Mouse (Mus musculus): Measurements from ENCODE around the gene Vps13d. TPM values are rescaled to one million over a fixed set of nuclear protein-coding genes. Genes with fewer than 3 reads are reported as not detected.

The Vps13d gene
- polyA plus RNA-seq, 1 experiment from 2014 or later = 11.4 TPM

DNA sequence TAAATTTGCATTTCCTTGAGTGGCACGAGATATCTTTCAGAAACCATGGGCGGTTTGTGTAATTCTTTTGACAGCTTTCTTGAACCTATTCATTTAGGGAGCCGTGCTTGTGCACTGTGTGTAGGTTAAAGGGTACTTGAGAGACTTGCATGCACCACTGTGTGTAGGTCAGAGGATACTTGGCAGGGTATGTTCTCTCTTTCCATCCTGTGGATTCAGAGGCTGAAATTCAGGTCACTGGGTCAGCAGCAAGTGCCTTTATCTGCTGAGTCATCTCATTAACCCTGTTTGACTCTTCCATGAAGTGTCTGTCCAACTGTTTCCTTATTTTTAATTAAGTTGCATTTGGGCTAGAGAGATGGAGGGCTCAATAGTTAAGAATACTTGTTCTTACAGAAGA lies 233.1 kb downstream of the Vps13d start:
- no peak overlapping the region for H3K9ac ChIP-seq (ENCODE audit: low read depth, low read length)
- H3K27me3 ChIP-seq (replicated peaks; ENCODE audit: control insufficient read depth, insufficient read depth, low read length) = no peaks in the 10 kb centered on the region
- H3K4me3 ChIP-seq (ENCODE audit: low read length) = no peak overlapping the region
- no peak overlapping the region for H3K27ac ChIP-seq (ENCODE audit: low read depth, low read length)
- no peak for ATAC-seq
- no peaks in the 10 kb centered on the region for H3K9me3 ChIP-seq (ENCODE audit: control insufficient read depth, low read length)
- H3K4me1 ChIP-seq (ENCODE audit: control insufficient read depth, insufficient read depth, low read depth, low read length) = no peaks in the 10 kb centered on the region
- WGBS = 72% methylated on average over 3 of the region's 3 CpGs
- no peak overlapping the region for H3K4me2 ChIP-seq (ENCODE audit: low read length)
- no peaks in the 10 kb centered on the region for H3K36me3 ChIP-seq (ENCODE audit: control insufficient read depth, insufficient read depth, low read length)

DNA sequence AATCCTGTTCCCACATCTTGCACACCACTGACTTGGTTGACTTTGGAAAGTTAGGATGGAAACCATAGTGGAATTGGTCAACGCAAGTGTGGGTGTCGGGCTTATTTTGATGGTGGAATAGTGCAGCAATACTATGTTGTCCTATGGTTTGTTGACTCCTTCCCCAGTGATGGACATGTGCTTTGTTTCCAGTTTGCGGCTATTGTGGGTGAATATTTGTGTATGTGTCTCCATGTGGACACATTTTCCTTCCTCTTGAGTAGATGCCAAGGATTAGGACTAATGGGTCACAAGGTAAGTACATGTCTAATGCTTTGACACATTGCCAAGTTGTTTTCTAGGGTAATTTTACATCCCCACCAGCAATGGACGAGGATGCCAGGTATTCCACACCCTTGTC lies 233.6 kb downstream of the Vps13d start:
- WGBS = 86% methylated on average over 4 of the region's 4 CpGs
- Histone ChIP-seq H3K4me2 (ENCODE audit: low read length) (no peak overlapping the region), H3K9ac (ENCODE audit: low read depth, low read length) (no peak overlapping the region), H3K4me1 (ENCODE audit: control insufficient read depth, insufficient read depth, low read depth, low read length) (no peaks in the 10 kb centered on the region), H3K36me3 (ENCODE audit: control insufficient read depth, insufficient read depth, low read length) (no peaks in the 10 kb centered on the region), H3K27ac (ENCODE audit: low read depth, low read length) (no peak overlapping the region), H3K4me3 (ENCODE audit: low read length) (no peak overlapping the region), H3K27me3 (replicated peaks; ENCODE audit: control insufficient read depth, insufficient read depth, low read length) (no peaks in the 10 kb centered on the region), H3K9me3 (ENCODE audit: control insufficient read depth, low read length) (no peaks in the 10 kb centered on the region)
- ATAC-seq = no peak

DNA sequence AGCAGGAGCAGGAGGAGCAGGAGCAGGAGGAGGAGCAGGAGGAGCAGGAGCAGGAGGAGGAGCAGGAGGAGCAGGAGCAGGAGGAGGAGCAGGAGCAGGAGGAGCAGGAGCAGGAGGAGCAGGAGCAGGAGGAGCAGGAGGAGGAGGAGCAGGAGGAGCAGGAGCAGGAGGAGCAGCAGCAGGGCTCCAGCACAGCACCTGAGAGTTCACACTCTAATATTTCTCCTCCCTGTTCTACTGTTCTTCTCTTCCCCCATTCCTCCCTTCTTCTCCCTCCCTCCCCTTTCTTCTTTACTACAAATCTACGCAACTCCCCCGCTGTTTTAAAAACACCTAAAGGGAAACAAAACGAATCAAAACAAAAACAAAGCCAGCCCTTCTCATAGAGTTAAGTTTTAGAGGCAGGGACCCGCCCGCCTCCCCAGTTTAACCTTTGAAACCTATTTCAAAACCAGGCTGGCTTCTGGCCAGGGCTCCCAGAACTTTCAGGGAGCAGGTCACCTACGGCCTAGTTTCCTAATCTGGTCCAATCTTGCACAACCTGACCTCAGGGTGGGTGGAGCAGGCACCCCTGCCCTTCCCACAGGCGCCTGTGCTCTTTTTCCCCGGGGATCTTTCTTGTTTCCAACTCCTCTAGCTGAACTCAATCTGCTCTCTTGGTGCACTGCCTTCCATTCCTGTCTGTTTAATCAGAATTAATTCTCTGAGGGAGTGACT lies 234.5 kb downstream of the Vps13d start:
- Histone ChIP-seq H3K9ac (ENCODE audit: low read depth, low read length) (no peak overlapping the region), H3K27ac (ENCODE audit: low read depth, low read length) (no peak overlapping the region), H3K4me1 (ENCODE audit: control insufficient read depth, insufficient read depth, low read depth, low read length) (no peaks in the 10 kb centered on the region), H3K9me3 (ENCODE audit: control insufficient read depth, low read length) (no peaks in the 10 kb centered on the region), H3K4me3 (ENCODE audit: low read length) (no peak overlapping the region), H3K27me3 (replicated peaks; ENCODE audit: control insufficient read depth, insufficient read depth, low read length) (no peaks in the 10 kb centered on the region), H3K36me3 (ENCODE audit: control insufficient read depth, insufficient read depth, low read length) (no peaks in the 10 kb centered on the region), H3K4me2 (ENCODE audit: low read length) (no peak overlapping the region)
- no peak for ATAC-seq
- 65% methylated on average over 8 of the region's 8 CpGs for WGBS

DNA sequence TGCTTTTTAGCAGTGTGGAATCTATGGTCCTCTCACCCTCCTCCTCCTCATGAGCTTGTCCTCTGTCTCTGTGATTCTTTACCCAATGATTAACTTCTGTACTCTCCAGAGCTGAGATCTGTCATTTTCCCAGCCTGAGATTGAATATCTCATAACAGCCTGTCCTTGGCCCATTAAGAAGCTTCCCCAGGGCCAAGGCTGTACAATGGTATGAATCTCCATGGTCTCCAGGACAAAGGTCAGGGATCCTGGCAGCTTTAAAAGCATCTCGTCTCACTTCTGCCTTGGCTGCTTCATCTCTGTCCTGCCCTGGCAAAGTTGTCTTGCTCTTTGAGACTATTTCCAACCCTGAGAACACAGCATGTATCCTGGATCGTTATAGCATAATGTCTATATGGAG lies 237.1 kb downstream of the Vps13d start:
- 64% methylated on average over 2 of the region's 2 CpGs for WGBS
- ATAC-seq = no peak

DNA sequence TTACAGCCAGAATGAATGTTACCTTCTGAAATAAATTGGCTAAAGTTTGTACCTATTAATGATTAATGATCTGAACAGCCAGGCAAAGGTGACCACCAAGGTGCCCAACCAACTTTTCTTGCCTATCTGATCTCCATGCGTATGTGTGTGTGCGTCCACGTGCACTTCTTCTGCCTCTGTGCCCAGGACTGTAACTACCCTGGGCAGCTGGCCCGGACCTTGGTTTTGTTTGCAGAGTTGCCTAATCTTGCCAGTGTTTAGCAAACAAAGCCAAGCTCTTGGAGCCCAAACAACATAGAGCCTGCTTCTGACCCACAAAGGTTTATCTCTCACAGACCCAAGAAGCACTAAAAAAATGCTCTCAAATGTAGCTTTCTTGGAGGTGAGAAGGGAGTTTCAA lies 237.6 kb downstream of the Vps13d start:
- H3K4me1 ChIP-seq (ENCODE audit: control insufficient read depth, insufficient read depth, low read depth, low read length) = no peaks in the 10 kb centered on the region
- WGBS = 81% methylated on average over 4 of the region's 4 CpGs
- H3K27ac ChIP-seq (ENCODE audit: low read depth, low read length) = no peak overlapping the region
- H3K9ac ChIP-seq (ENCODE audit: low read depth, low read length) = no peak overlapping the region
- ATAC-seq = no peak
- H3K9me3 ChIP-seq (ENCODE audit: control insufficient read depth, low read length) = no peaks in the 10 kb centered on the region
- no peak overlapping the region for H3K4me2 ChIP-seq (ENCODE audit: low read length)
- H3K4me3 ChIP-seq (ENCODE audit: low read length) = no peak overlapping the region
- H3K36me3 ChIP-seq (ENCODE audit: control insufficient read depth, insufficient read depth, low read length) = no peaks in the 10 kb centered on the region
- H3K27me3 ChIP-seq (replicated peaks; ENCODE audit: control insufficient read depth, insufficient read depth, low read length) = no peaks in the 10 kb centered on the region

More for the DNA sequence above, 237.1 kb downstream of the Vps13d start:
- H3K36me3 ChIP-seq (ENCODE audit: control insufficient read depth, insufficient read depth, low read length) = no peaks in the 10 kb centered on the region
- H3K27me3 ChIP-seq (replicated peaks; ENCODE audit: control insufficient read depth, insufficient read depth, low read length) = no peaks in the 10 kb centered on the region
- no peak overlapping the region for H3K4me3 ChIP-seq (ENCODE audit: low read length)
- H3K9ac ChIP-seq (ENCODE audit: low read depth, low read length) = no peak overlapping the region
- H3K27ac ChIP-seq (ENCODE audit: low read depth, low read length) = no peak overlapping the region
- H3K4me1 ChIP-seq (ENCODE audit: control insufficient read depth, insufficient read depth, low read depth, low read length) = no peaks in the 10 kb centered on the region
- H3K4me2 ChIP-seq (ENCODE audit: low read length) = no peak overlapping the region
- H3K9me3 ChIP-seq (ENCODE audit: control insufficient read depth, low read length) = no peaks in the 10 kb centered on the region

DNA sequence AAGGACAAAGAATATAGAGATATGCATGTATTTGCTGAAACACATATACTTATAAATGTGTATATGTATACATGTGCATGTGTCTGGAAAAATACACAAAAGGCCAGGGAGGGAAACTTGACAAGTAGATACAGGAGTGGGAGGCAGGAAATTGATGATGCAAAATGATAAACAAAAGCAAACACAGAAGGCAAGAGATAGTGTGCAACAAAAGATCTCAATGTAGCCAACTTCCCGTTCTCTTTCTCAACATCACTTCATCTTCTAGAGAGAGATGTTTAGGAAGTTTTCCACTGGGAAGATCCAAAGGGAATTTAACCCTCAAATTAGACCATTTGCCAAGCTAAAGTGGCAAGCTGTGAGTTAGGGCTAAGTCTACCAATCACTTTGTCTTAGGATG lies 238.5 kb downstream of the Vps13d start:
- H3K9me3 ChIP-seq (ENCODE audit: control insufficient read depth, low read length) = no peaks in the 10 kb centered on the region
- no peaks in the 10 kb centered on the region for H3K36me3 ChIP-seq (ENCODE audit: control insufficient read depth, insufficient read depth, low read length)
- WGBS = 67% methylated on average over 1 of the region's 1 CpGs
- H3K9ac ChIP-seq (ENCODE audit: low read depth, low read length) = no peak overlapping the region
- H3K4me1 ChIP-seq (ENCODE audit: control insufficient read depth, insufficient read depth, low read depth, low read length) = no peaks in the 10 kb centered on the region
- H3K4me3 ChIP-seq (ENCODE audit: low read length) = no peak overlapping the region
- no peak overlapping the region for H3K4me2 ChIP-seq (ENCODE audit: low read length)
- H3K27me3 ChIP-seq (replicated peaks; ENCODE audit: control insufficient read depth, insufficient read depth, low read length) = no peaks in the 10 kb centered on the region
- no peak for ATAC-seq
- no peak overlapping the region for H3K27ac ChIP-seq (ENCODE audit: low read depth, low read length)

DNA sequence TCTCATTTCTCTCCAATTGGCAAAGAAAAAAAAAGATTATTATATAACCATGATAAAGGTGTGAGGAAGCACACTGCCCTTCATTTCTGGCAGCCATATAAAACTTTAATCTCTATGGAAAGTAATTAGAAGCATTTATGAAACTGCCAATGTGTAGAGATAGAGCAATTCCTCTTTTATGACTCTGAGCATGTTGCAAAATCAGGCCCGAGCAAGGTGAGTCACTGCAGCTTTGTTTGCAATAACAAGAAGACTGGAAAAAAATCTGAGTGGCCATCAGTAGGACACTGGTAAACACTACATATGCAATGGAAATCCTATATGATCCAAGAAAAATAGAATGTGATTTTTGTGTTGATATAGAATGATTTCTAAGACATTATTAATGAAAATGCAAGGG lies 238.9 kb downstream of the Vps13d start:
- no peaks in the 10 kb centered on the region for H3K9me3 ChIP-seq (ENCODE audit: control insufficient read depth, low read length)
- 95% methylated on average over 1 of the region's 1 CpGs for WGBS

DNA sequence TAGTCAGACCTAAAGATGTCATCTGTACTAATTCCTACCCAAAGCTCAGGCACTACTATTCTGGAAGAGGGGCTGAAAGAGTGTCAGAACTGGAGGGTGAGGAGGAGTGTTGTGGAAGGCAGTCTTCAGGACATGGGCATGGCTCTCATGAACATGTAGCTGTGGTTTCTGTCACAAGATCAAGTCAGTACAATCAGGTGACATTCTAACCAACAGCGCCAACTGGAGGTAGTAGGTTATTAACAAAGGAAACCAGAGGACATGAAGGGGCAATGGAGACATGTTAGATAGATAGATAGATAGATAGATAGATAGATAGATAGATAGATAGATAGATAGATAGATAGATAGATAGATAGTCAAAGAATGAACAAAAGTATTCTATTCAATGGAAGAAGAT lies 241.4 kb downstream of the Vps13d start:
- Histone ChIP-seq H3K9me3 (ENCODE audit: control insufficient read depth, low read length) (no peaks in the 10 kb centered on the region), H3K4me2 (ENCODE audit: low read length) (no peak overlapping the region), H3K4me3 (ENCODE audit: low read length) (no peak overlapping the region), H3K27ac (ENCODE audit: low read depth, low read length) (no peak overlapping the region), H3K9ac (ENCODE audit: low read depth, low read length) (no peak overlapping the region), H3K27me3 (replicated peaks; ENCODE audit: control insufficient read depth, insufficient read depth, low read length) (no peaks in the 10 kb centered on the region), H3K36me3 (ENCODE audit: control insufficient read depth, insufficient read depth, low read length) (no peaks in the 10 kb centered on the region), H3K4me1 (ENCODE audit: control insufficient read depth, insufficient read depth, low read depth, low read length) (no peaks in the 10 kb centered on the region; the same call in 1 of the 2 replicates)
- 86% methylated on average over 1 of the region's 1 CpGs for WGBS
- ATAC-seq = no peak

More for the DNA sequence above, 238.9 kb downstream of the Vps13d start:
- Histone ChIP-seq H3K9ac (ENCODE audit: low read depth, low read length) (no peak overlapping the region), H3K4me3 (ENCODE audit: low read length) (no peak overlapping the region), H3K36me3 (ENCODE audit: control insufficient read depth, insufficient read depth, low read length) (no peaks in the 10 kb centered on the region), H3K27me3 (replicated peaks; ENCODE audit: control insufficient read depth, insufficient read depth, low read length) (no peaks in the 10 kb centered on the region), H3K4me2 (ENCODE audit: low read length) (no peak overlapping the region), H3K4me1 (ENCODE audit: control insufficient read depth, insufficient read depth, low read depth, low read length) (no peaks in the 10 kb centered on the region), H3K27ac (ENCODE audit: low read depth, low read length) (no peak overlapping the region)
- ATAC-seq = no peak

DNA sequence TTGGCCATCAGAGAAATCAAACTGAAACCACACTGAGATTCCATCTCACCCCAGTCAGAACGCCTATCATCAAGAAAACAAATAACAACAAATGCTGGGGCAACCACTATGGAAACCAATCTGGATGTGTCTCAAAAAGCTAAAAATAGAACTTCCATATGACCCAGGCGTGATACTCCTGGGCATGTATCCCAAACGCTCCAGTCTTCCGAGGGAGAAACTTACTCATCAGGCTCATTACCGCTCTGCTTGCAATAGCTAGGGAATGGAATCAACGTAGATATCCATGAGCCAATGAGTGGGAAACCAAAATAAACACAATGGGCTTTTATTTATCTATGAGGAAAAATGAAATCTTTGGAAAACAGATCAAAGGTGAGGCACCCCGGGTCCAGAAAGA lies 242.9 kb downstream of the Vps13d start:
- Histone ChIP-seq H3K9ac (ENCODE audit: low read depth, low read length) (no peak overlapping the region), H3K9me3 (ENCODE audit: control insufficient read depth, low read length) (no peaks in the 10 kb centered on the region), H3K4me2 (ENCODE audit: low read length) (no peak overlapping the region), H3K27ac (ENCODE audit: low read depth, low read length) (no peak overlapping the region), H3K36me3 (ENCODE audit: control insufficient read depth, insufficient read depth, low read length) (no peaks in the 10 kb centered on the region), H3K4me1 (ENCODE audit: control insufficient read depth, insufficient read depth, low read depth, low read length) (no peaks in the 10 kb centered on the region; the same call in 1 of the 2 replicates), H3K27me3 (replicated peaks; ENCODE audit: control insufficient read depth, insufficient read depth, low read length) (no peaks in the 10 kb centered on the region), H3K4me3 (ENCODE audit: low read length) (no peak overlapping the region)
- 80% methylated on average over 7 of the region's 7 CpGs for WGBS
- no peak for ATAC-seq
